Mouse (Mus musculus): ENCODE measurements around the gene Moap1. TPM values are rescaled to one million over a fixed set of nuclear protein-coding genes. Genes with fewer than 3 reads are reported as not detected.

Moap1 gene
- total RNA-seq, 1 experiment: 8.8 TPM

DNA sequence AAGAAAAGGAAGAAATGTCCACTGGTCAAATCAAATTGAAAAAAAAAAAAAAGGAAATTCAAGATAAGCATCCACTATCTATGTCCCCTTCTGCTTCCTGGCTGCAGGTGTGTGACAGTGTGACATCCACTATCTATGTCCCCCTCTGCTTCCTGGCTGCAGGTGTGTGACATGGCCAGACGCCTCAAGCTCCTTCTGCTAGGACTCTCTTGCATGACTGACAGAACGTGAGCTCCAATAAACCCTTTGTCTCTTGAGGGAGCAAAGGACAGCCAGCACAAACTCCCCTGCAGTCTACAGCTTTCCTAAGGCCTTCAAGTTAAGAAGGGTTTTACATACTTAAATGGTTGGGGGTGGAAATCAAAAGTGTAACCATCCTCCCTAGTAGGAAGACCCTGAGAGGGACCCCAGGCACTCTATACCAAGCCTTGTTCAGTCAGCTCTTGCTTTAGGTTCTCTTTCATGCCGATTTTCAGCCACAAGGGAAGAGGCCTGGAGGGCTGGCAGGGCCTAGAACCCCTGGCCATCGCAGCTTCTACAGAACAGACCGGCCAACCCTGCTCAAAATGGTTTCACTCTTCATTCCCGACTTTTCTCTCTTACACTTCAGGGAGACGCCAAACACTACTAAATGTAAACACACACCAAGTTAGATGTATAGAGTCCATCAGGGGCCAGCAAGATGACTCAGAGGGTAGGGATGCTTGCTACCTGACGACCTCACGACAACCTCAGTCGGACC, 28.6 kb downstream of the Moap1 start:
- Histone ChIP-seq H3K4me1 (ENCODE audit: control insufficient read depth in 2 of 2, insufficient read depth in 2 of 2, low read length in 2 of 2, poor library complexity in 1 of 2) (peaks cover 19 to 29% of the 10 kb centered on the region in 2 experiments), H3K9ac (ENCODE audit: insufficient read depth, low read depth, low read length, poor library complexity, severe bottlenecking) (no peak overlapping the region), H3K27ac (ENCODE audit: insufficient read depth, low read depth, low read length, poor library complexity, severe bottlenecking) (peak overlapping the region; percentile 6; the same call in 1 of the 2 replicates), H3K36me3 (ENCODE audit: control insufficient read depth, insufficient read depth, low read length, poor library complexity, severe bottlenecking) (no peaks in the 10 kb centered on the region), H3K9me3 (ENCODE audit: control insufficient read depth, insufficient read depth, low read depth, low read length) (no peaks in the 10 kb centered on the region), H3K4me3 (ENCODE audit: insufficient read depth in 1 of 2, low read depth in 1 of 2, low read length in 2 of 2, poor library complexity in 1 of 2, severe bottlenecking in 1 of 2) (no peak overlapping the region)
- TF ChIP-seq CHD2 (IDR thresholded peaks at IDR 0.05; ENCODE audit: low read depth, low read length) (no peak), MAFK (IDR thresholded peaks at IDR 0.05; ENCODE audit: insufficient read depth, low read depth, low read length) (no peak), HCFC1 (IDR thresholded peaks at IDR 0.05; ENCODE audit: borderline replicate concordance, insufficient read depth, low read length) (no peak), ZC3H11A (IDR thresholded peaks at IDR 0.05; ENCODE audit: borderline replicate concordance, low read depth, low read length) (no peak), ZNF384 (IDR thresholded peaks at IDR 0.05; ENCODE audit: low read depth, low read length) (no peak)
- DNase-seq (ENCODE audit: low read depth, low spot score): no peak
- in situ Hi-C loops (cut with MboI; ENCODE audit: low sequenced_read_pairs in 2 of 2, unreplicated experiment in 2 of 2): no loop called here

GRCm38 (mm10) chr12:102714116-102714515, 29.3 kb downstream of the Moap1 start:
- in situ Hi-C loops (cut with MboI; ENCODE audit: low sequenced_read_pairs in 2 of 2, unreplicated experiment in 2 of 2): no loop called here
- no peak overlapping the region for H3K4me3 ChIP-seq (ENCODE audit: insufficient read depth in 1 of 2, low read depth in 1 of 2, low read length in 2 of 2, poor library complexity in 1 of 2, severe bottlenecking in 1 of 2)
- TF ChIP-seq HCFC1 (IDR thresholded peaks at IDR 0.05; ENCODE audit: borderline replicate concordance, insufficient read depth, low read length) (no peak), ZNF384 (IDR thresholded peaks at IDR 0.05; ENCODE audit: low read depth, low read length) (no peak), ZC3H11A (IDR thresholded peaks at IDR 0.05; ENCODE audit: borderline replicate concordance, low read depth, low read length) (no peak), MAFK (IDR thresholded peaks at IDR 0.05; ENCODE audit: insufficient read depth, low read depth, low read length) (no peak), CHD2 (IDR thresholded peaks at IDR 0.05; ENCODE audit: low read depth, low read length) (no peak)
- no peaks in the 10 kb centered on the region for H3K36me3 ChIP-seq (ENCODE audit: control insufficient read depth, insufficient read depth, low read length, poor library complexity, severe bottlenecking)
- peaks cover 19 to 26% of the 10 kb centered on the region in 2 experiments for H3K4me1 ChIP-seq (ENCODE audit: control insufficient read depth in 2 of 2, insufficient read depth in 2 of 2, low read length in 2 of 2, poor library complexity in 1 of 2)
- peak overlapping the region; percentile 19; the same call in 1 of the 2 replicates for H3K9ac ChIP-seq (ENCODE audit: insufficient read depth, low read depth, low read length, poor library complexity, severe bottlenecking)
- H3K27ac ChIP-seq (ENCODE audit: insufficient read depth, low read depth, low read length, poor library complexity, severe bottlenecking): no peak overlapping the region; the same call in 1 of the 2 replicates
- DNase-seq (ENCODE audit: low read depth, low spot score): no peak
- no peaks in the 10 kb centered on the region for H3K9me3 ChIP-seq (ENCODE audit: control insufficient read depth, insufficient read depth, low read depth, low read length)

DNA sequence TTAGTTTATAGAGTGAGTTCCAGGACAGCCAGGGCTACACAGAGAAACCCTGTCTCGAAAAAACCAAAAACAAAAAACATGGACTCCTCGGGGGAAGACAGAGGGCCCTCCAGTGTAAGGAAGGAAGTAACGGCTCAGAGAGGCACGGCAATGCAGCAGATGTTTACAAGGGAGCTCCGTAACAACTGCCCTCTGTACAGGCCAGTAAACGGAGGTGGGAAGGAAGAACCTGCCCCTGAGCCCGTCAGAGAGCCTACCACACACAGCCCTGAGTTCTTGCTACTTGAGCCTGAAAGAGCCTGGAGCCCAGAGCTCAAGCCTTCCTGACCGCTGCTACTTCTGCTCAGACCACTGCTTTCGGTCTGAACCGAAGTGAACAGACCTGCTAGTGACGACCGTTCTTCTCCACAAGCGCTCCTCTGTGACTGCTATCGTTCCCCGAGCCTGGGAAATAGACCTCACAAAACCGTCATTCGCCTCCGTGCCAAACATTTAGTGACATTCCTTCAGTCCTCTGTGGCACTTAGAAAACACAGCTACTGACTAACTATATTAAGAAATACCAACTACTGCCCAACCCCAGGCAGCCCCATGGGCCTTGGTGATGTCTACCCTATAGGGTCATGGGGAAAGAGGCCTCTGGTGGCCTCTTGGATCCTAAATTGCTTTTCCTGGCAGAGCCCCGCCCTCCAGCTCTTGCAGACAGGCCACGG, 30.2 kb downstream of the Moap1 start:
- TF ChIP-seq HCFC1 (IDR thresholded peaks at IDR 0.05; ENCODE audit: borderline replicate concordance, insufficient read depth, low read length): no peak
- no peak for TF ChIP-seq ZNF384 (IDR thresholded peaks at IDR 0.05; ENCODE audit: low read depth, low read length)
- no peak for TF ChIP-seq CHD2 (IDR thresholded peaks at IDR 0.05; ENCODE audit: low read depth, low read length)
- TF ChIP-seq MAFK (IDR thresholded peaks at IDR 0.05; ENCODE audit: insufficient read depth, low read depth, low read length): no peak
- no peak for TF ChIP-seq ZC3H11A (IDR thresholded peaks at IDR 0.05; ENCODE audit: borderline replicate concordance, low read depth, low read length)
- in situ Hi-C loops (cut with MboI; ENCODE audit: low sequenced_read_pairs in 2 of 2, unreplicated experiment in 2 of 2): no loop called here
- DNase-seq (ENCODE audit: low read depth, low spot score): no peak
- H3K27ac ChIP-seq (ENCODE audit: insufficient read depth, low read depth, low read length, poor library complexity, severe bottlenecking): no peak overlapping the region; the same call in 1 of the 2 replicates
- H3K36me3 ChIP-seq (ENCODE audit: control insufficient read depth, insufficient read depth, low read length, poor library complexity, severe bottlenecking): no peaks in the 10 kb centered on the region
- H3K4me1 ChIP-seq (ENCODE audit: control insufficient read depth in 2 of 2, insufficient read depth in 2 of 2, low read length in 2 of 2, poor library complexity in 1 of 2): peaks cover 19 to 26% of the 10 kb centered on the region in 2 experiments
- no peaks in the 10 kb centered on the region for H3K9me3 ChIP-seq (ENCODE audit: control insufficient read depth, insufficient read depth, low read depth, low read length)
- H3K4me3 ChIP-seq (ENCODE audit: insufficient read depth in 1 of 2, low read depth in 1 of 2, low read length in 2 of 2, poor library complexity in 1 of 2, severe bottlenecking in 1 of 2): peak overlapping the region in 1 of 2 experiments; percentile 16; a peak in 1 of 4 replicates
- peak overlapping the region; percentile 19; the same call in 1 of the 2 replicates for H3K9ac ChIP-seq (ENCODE audit: insufficient read depth, low read depth, low read length, poor library complexity, severe bottlenecking)

- TF ChIP-seq CHD2 (IDR thresholded peaks at IDR 0.05; ENCODE audit: low read depth, low read length) (no peak), MAFK (IDR thresholded peaks at IDR 0.05; ENCODE audit: insufficient read depth, low read depth, low read length) (no peak), ZNF384 (IDR thresholded peaks at IDR 0.05; ENCODE audit: low read depth, low read length) (no peak), HCFC1 (IDR thresholded peaks at IDR 0.05; ENCODE audit: borderline replicate concordance, insufficient read depth, low read length) (no peak), ZC3H11A (IDR thresholded peaks at IDR 0.05; ENCODE audit: borderline replicate concordance, low read depth, low read length) (no peak)
- no peak overlapping the region for H3K9ac ChIP-seq (ENCODE audit: insufficient read depth, low read depth, low read length, poor library complexity, severe bottlenecking)
- H3K4me1 ChIP-seq (ENCODE audit: control insufficient read depth in 2 of 2, insufficient read depth in 2 of 2, low read length in 2 of 2, poor library complexity in 1 of 2): peaks cover 15 to 38% of the 10 kb centered on the region in 2 experiments
- H3K27ac ChIP-seq (ENCODE audit: insufficient read depth, low read depth, low read length, poor library complexity, severe bottlenecking): no peak overlapping the region
- no peak for DNase-seq (ENCODE audit: low read depth, low spot score)
- in situ Hi-C loops (cut with MboI; ENCODE audit: low sequenced_read_pairs in 2 of 2, unreplicated experiment in 2 of 2): no loop called here
- no peaks in the 10 kb centered on the region for H3K9me3 ChIP-seq (ENCODE audit: control insufficient read depth, insufficient read depth, low read depth, low read length)
- no peaks in the 10 kb centered on the region for H3K36me3 ChIP-seq (ENCODE audit: control insufficient read depth, insufficient read depth, low read length, poor library complexity, severe bottlenecking)
- no peak overlapping the region for H3K4me3 ChIP-seq (ENCODE audit: insufficient read depth in 1 of 2, low read depth in 1 of 2, low read length in 2 of 2, poor library complexity in 1 of 2, severe bottlenecking in 1 of 2)
Observed at GRCm38 (mm10) chr12:102710851-102711375, 32.5 kb downstream of the Moap1 start.
